Mouse (Mus musculus) bone marrow macrophage, adult 2 months (primary cell): ENCODE results near the gene Rpia.
"Not testable (repeated sequence)": the region's sequence is repeated elsewhere in the genome, so short reads cannot be mapped to it uniquely, and the experiment has no call there.

Source experiments
- CTCF ChIP-seq: IDR thresholded peaks from 2 replicates; pipeline ENCODE4 v1.5.1; 2012; ENCODE audit warnings: low read depth, mild to moderate bottlenecking, low read length, moderate library complexity
- POLR2A ChIP-seq: IDR thresholded peaks from 2 replicates; pipeline ENCODE4 v1.6.1; 2012; ENCODE audit warnings: mild to moderate bottlenecking, low read depth, low read length, borderline replicate concordance

DNA sequence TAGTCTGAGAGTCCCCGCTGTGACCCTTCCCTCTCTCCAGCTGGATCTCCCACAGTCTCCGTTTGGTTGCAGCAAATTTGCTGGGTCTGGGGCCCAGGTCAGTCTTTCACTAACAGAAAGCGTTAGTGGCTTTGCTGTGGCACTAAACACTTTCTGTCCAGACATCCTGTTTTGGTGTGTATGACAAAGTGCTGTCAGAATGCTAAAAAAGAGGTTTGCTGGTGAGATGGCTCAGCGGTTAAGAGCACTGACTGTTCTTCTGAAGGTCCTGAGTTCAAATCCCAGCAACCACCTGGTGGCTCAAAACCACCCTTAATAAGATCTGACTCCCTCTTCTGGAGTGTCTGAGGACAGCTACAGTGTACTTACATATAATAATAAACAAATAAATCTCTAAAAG lies 31.2 kb upstream of the Rpia start:
- TF ChIP-seq POLR2A, CTCF: not testable (repeated sequence)
